Mouse (Mus musculus) heart, adult 2 months (tissue): ENCODE results near the gene Usp29.

ENCODE experiments used
- CTCF ChIP-seq: fragments of 200-600 bp; IDR thresholded peaks from 2 replicates; pipeline ENCODE4 v1.8.1; 2022; ENCODE audit warnings: antibody characterized with exemption, mild to moderate bottlenecking, moderate library complexity
- EP300 ChIP-seq: fragments of 200-500 bp; IDR thresholded peaks from 2 replicates; pipeline ENCODE4 v1.6.1; 2011; ENCODE audit warnings: low read depth, low read length, control low read depth; ENCODE audit not compliant: insufficient read depth
- POLR2A ChIP-seq: fragments of 200-500 bp; IDR thresholded peaks from 2 replicates; pipeline ENCODE4 v1.6.1; 2011; ENCODE audit warnings: mild to moderate bottlenecking, low read depth, low read length, control low read depth; ENCODE audit not compliant: insufficient read depth

DNA sequence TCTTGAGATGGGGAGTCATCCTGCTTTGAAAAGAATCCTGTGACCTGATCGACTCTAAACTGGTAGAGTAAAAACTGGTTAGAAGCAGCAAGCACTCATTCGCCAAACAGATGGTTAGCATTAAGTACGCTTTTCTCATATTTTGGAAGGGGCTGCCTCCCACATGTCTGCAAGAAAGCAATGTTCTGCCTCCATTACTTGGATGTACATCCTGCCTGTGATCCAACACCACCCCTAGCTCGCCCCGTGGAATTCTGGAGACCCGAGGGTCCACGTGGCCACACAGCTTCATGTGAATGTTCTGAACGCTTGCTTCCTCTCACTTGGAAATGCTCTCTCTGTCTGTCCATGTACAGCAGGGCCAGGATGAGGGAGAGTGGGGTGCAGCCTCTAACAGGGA, 173.1 kb downstream of the Usp29 start:
- TF ChIP-seq EP300 (no peak), POLR2A (no peak), CTCF (no peak)
